Comparison of ENCODE assay signal across 18 mouse cellular contexts in the genomic region with DNA sequence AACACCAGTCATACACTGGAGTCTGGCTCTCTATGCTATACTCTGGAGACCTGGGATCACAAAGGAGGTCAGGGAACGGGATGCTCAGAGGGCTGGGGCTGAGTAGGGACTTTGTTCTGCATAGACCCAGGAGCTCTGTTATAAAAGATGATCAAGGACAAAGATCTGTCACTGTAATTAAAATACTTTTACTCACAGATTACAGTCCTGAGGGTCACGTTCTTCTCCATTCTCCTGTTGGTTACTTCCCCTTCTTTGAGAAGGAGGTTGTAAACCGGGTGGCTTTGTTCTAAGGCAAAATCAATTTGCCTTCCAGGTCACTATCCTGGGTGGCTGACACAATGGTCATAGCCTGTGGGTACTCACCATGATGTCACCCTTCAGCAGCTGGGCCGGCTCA.
"Had no signal": no experiment of that assay in that cellular context is flagged by ENCODE, and none has a peak within 500 bp of the region (broad histone marks: within the 10 kb centered on the region; RNA-seq: fewer than 3 reads in every experiment).

No protein-coding gene starts in this region.

- H3K27me3 ChIP-seq: liver, embryonic 15.5 days; lung, embryonic 15.5 days; midbrain, embryonic 13.5 days; midbrain, embryonic 15.5 days; neural tube, embryonic 13.5 days; neural tube, embryonic 15.5 days had no signal

- H3K9me3 ChIP-seq: liver, embryonic 15.5 days; lung, embryonic 15.5 days; megakaryocyte, embryonic 14.5 days; midbrain, embryonic 13.5 days; midbrain, embryonic 15.5 days; neural tube, embryonic 13.5 days; neural tube, embryonic 15.5 days had no signal

- H3K36me3 ChIP-seq: midbrain, embryonic 13.5 days; midbrain, embryonic 15.5 days; neural tube, embryonic 13.5 days; neural tube, embryonic 15.5 days had no signal

- H3K27ac ChIP-seq: liver, embryonic 15.5 days; lung, embryonic 15.5 days; macrophage; midbrain, embryonic 13.5 days; midbrain, embryonic 15.5 days; neural tube, embryonic 13.5 days; neural tube, embryonic 15.5 days had no signal

- H3K4me2 ChIP-seq: liver, embryonic 15.5 days; lung, embryonic 15.5 days; midbrain, embryonic 11.5 days; midbrain, embryonic 13.5 days; midbrain, embryonic 15.5 days; neural tube, embryonic 13.5 days; neural tube, embryonic 15.5 days had no signal

- H3K4me1 ChIP-seq: liver, embryonic 15.5 days; megakaryocyte, embryonic 14.5 days had no signal

- H3K9ac ChIP-seq: liver, embryonic 15.5 days; liver, postnatal 0 days; lung, embryonic 15.5 days; midbrain, embryonic 13.5 days; midbrain, embryonic 15.5 days; neural tube, embryonic 13.5 days; neural tube, embryonic 15.5 days had no signal

- DNase-seq: liver, postnatal 0 days; lung, adult 2 months; lung, postnatal 14 days; lung, postnatal 36 days; right cerebral cortex, postnatal 14 days; thymus, adult 18-20 months; thymus, postnatal 14 days; thymus, postnatal 36 days had no signal

- ATAC-seq: liver, postnatal 0 days; lung, postnatal 0 days; midbrain, embryonic 13.5 days; midbrain, embryonic 15.5 days had no signal

- H3K4me3 ChIP-seq: liver, embryonic 15.5 days; lung, embryonic 15.5 days; megakaryocyte, embryonic 14.5 days; midbrain, embryonic 13.5 days; midbrain, embryonic 15.5 days; neural tube, embryonic 13.5 days; neural tube, embryonic 15.5 days had no signal
